Mouse (Mus musculus) MEL (cell line): Measurements from ENCODE around the gene Ccdc33. TPM values are rescaled to one million over a fixed set of nuclear protein-coding genes. Genes with fewer than 3 reads are reported as not detected.

Source experiments
- polyA plus RNA-seq, 2 experiments: library from polyadenylated mRNA; stranded (reverse) in 1 of 2; unstranded in 1 of 2; fragments of >175 nt in 1 of 2; fragments of >200 nt in 1 of 2; gene quantifications; 2 replicates each; pipeline versions ENCODE4 v1.2.1 to v1.2.4; 2012; ENCODE audit warnings: low replicate concordance in 2 of 2, low read depth in 1 of 2; ENCODE audit not compliant: insufficient read length in 2 of 2, insufficient read depth in 1 of 2, missing spikeins in 1 of 2
- total RNA-seq: library from RNA; depleted of rRNA; stranded (reverse); fragments of 300-350 nt; gene quantifications from 2 replicates; pipeline ENCODE4 v1.2.3, GENCODE M21; 2012; rRNA removed

Gene Ccdc33
- total and polyA plus RNA-seq, 3 experiments: not detected

Other genes with a start within 250 kb of the Ccdc33 start
- 22.7 and 23.7 TPM in 2 replicates for gene Ubl7, start 207.8 kb downstream of the Ccdc33 start, total RNA-seq
- gene Ubl7, start 207.8 kb downstream of the Ccdc33 start, polyA plus RNA-seq: 10 to 100 TPM in 1 of 2 experiments, not detected in 1; 89.6 TPM
- not detected in 2 replicates for gene Sema7a, start 178.7 kb downstream of the Ccdc33 start, total RNA-seq
- gene Sema7a, start 178.7 kb downstream of the Ccdc33 start, polyA plus RNA-seq: under 1 TPM in 1 of 2 experiments, not detected in 1; 0.03 TPM
- gene Cyp11a1, start 112.4 kb downstream of the Ccdc33 start, total RNA-seq: not detected in 2 replicates
- gene Cyp11a1, start 112.4 kb downstream of the Ccdc33 start, polyA plus RNA-seq: not detected
- not detected in 2 replicates for gene Stra6, start 55.0 kb downstream of the Ccdc33 start, total RNA-seq
- gene Stra6, start 55.0 kb downstream of the Ccdc33 start, polyA plus RNA-seq: not detected
- gene Islr, start 85.5 kb upstream of the Ccdc33 start, total RNA-seq: not detected in 2 replicates
- not detected for gene Islr, start 85.5 kb upstream of the Ccdc33 start, polyA plus RNA-seq
- 0.15 TPM in 1 of 2 replicates, not detected in the other for gene Islr2, start 85.5 kb upstream of the Ccdc33 start, total RNA-seq
- gene Islr2, start 85.5 kb upstream of the Ccdc33 start, polyA plus RNA-seq: under 1 TPM in 1 of 2 experiments, not detected in 1; 0.17 TPM
- 19.3 and 25.2 TPM in 2 replicates for gene Pml, start 131.0 kb upstream of the Ccdc33 start, total RNA-seq
- 10 to 100 TPM in 1 of 2 experiments, not detected in 1; 56.6 TPM for gene Pml, start 131.0 kb upstream of the Ccdc33 start, polyA plus RNA-seq
- 5.9 and 6.4 TPM in 2 replicates for gene Stoml1, start 134.3 kb upstream of the Ccdc33 start, total RNA-seq
- gene Stoml1, start 134.3 kb upstream of the Ccdc33 start, polyA plus RNA-seq: 1 to 10 TPM in 1 of 2 experiments, not detected in 1; 8.7 TPM
- gene Loxl1, start 194.4 kb upstream of the Ccdc33 start, total RNA-seq: not detected in 2 replicates
- gene Loxl1, start 194.4 kb upstream of the Ccdc33 start, polyA plus RNA-seq: not detected